Mouse (Mus musculus) left cerebral cortex, adult 9 months (tissue): ENCODE results near the gene B230118H07Rik.
A peak's percentile ranks its signal among the peaks of the same experiment; 100 is the strongest.

Experiments
- DNase-seq, 2 experiments: peaks; one replicate each; pipeline ENCODE4 v3.0.0; 2022; ENCODE audit warnings: low spot score in 2 of 2

B230118H07Rik gene

GRCm38 (mm10) chr2:101525503-101526381, 123.6 kb downstream of the B230118H07Rik start:
- DNase-seq: peak in 1 of 2 experiments; percentile 66

GRCm38 (mm10) chr2:101525091-101525490, 124.2 kb downstream of the B230118H07Rik start:
- DNase-seq: no peak

GRCm38 (mm10) chr2:101520503-101520902, 128.8 kb downstream of the B230118H07Rik start:
- no peak for DNase-seq

GRCm38 (mm10) chr2:101519928-101520327, 129.4 kb downstream of the B230118H07Rik start:
- no peak for DNase-seq
